Mouse (Mus musculus) heart, adult 18-20 months (tissue): Measurements from ENCODE around the gene Ccz1. TPM values are rescaled to one million over a fixed set of nuclear protein-coding genes. Genes with fewer than 3 reads are reported as not detected.

Source experiments
- DNase-seq, 2 experiments: peaks; one replicate each; pipeline ENCODE4 v3.0.0; 2021 to 2022; ENCODE audit warnings: mixed read lengths in 1 of 2
- total RNA-seq, 2 experiments: library from RNA; stranded (reverse); gene quantifications; 2 replicates each; pipeline ENCODE4 v1.2.3; 2021

Gene Ccz1
- total RNA-seq, 2 experiments from 2014 or later: 25.1 to 28.1 TPM

DNA sequence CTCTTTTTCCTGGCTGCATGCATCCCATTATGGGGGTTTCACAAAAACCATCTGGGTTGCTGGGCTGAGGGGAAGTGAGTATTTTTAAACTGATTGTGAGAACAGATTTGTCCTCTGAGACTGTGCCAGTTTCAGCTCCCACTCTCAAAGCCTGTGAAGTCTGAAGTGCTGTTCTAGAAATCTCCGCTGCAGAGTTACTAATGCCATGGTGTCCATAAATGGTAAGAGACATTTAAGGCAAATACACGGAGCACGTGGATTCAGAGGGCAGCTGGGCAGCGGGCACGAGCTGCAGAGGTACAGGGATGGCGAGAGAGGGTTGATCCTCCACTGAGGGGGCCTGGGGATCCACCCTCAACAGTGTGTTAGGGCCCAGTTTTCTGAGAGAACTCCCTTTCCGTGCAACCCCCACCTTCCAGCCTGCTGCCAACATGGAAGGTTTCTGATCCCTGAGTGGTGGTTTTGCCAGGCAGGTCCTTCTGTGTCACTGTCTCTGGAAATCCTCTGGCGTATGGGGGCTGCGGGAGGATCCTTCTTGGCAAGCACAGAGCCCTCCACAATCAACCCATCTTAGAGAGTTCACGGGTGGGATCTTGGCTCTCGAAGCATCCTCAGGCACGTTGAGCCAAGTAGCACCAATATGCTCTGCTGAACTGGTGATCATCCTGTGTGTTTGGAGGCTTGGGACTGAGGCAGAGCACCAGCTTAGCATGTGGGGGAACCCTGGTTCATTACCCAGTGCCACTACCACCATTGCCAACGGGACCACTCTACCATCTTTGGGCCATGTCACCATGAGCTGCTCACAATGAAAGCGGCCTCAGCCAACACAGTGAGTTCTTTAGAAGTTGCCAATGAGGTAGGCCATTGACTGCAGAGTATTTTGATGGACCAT lies 71.2 kb downstream of the Ccz1 start:
- no peak for DNase-seq

DNA sequence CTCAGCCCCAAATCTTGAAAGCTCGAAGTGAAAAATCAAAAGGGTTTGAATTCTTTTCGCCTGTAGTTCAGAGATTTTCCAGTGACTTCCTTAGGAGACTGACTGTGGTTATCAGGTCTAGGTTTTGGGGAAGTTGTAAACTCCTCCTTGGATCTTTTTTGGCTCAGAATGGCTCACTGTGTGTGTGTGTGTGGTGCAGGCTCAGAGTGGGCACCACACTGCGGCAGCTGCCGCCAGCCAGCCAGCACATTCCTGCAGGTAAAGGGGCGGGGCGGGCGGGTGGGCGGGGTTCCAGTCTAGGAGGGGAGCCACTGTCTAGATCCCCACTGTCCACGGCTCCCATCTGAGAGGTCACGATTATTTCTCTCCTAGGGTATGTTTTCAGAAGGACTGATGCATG lies 73.1 kb downstream of the Ccz1 start:
- DNase-seq: no peak

Other genes starting within 250 kb of the Ccz1 start
- gene Eif2ak1, start 197.1 kb downstream of the Ccz1 start, total RNA-seq: 10 to 100 TPM; 17.1 to 21.2 TPM
- gene Ankrd61, start 117.2 kb downstream of the Ccz1 start, total RNA-seq: not detected
- gene Aimp2, start 105.0 kb downstream of the Ccz1 start, total RNA-seq: 10 to 100 TPM; 32.2 to 33.4 TPM
- 1 to 10 TPM; 2.9 to 3.6 TPM for gene Pms2, start 104.9 kb downstream of the Ccz1 start, total RNA-seq
- not detected for gene Gm42421, start 86.7 kb downstream of the Ccz1 start, total RNA-seq
- under 1 TPM; 0.22 to 0.90 TPM for gene Rsph10b, start 81.8 kb downstream of the Ccz1 start, total RNA-seq
- not detected for gene Ocm, start 11.8 kb upstream of the Ccz1 start, total RNA-seq
- 10 to 100 TPM; 29.7 to 31.3 TPM for gene Lmtk2, start 85.6 kb upstream of the Ccz1 start, total RNA-seq
- gene Bhlha15, start 175.4 kb upstream of the Ccz1 start, total RNA-seq: under 1 TPM in 1 of 2 experiments, not detected in 1; 0.07 TPM
- gene Tecpr1, start 208.7 kb upstream of the Ccz1 start, total RNA-seq: 10 to 100 TPM; 27.1 to 27.3 TPM
- 100 to 1,000 TPM; 149 to 160 TPM for gene Bri3, start 229.6 kb upstream of the Ccz1 start, total RNA-seq